Mouse (Mus musculus): ENCODE data around the gene Ctbp2.

- no peak for TF ChIP-seq POLR2A (IDR thresholded peaks at IDR 0.05; ENCODE audit: insufficient read depth, low read depth, low read length)
- no peak for TF ChIP-seq CTCF (IDR thresholded peaks at IDR 0.05; ENCODE audit: insufficient read depth, low read depth, low read length)
These were observed 9.2 kb downstream of the Ctbp2 start for GRCm38 (mm10) chr7:133114847-133115470.

Measured in olfactory bulb, adult 2 months (tissue).